Mouse (Mus musculus): ENCODE measurements around the gene Tmem170b.

Gene Tmem170b

GRCm38 (mm10) chr13:41605099-41606010, at the start of gene Tmem170b:
Gene Tmem170b (plus strand): TSS chr13:41605907.
- peak; percentile 99 for DNase-seq

- DNase-seq, result no peak
Measured at GRCm38 (mm10) chr13:41561024-41561423, 44.7 kb upstream of the Tmem170b start.

GRCm38 (mm10) chr13:41568421-41568820, 37.3 kb upstream of the Tmem170b start:
- DNase-seq, result no peak

GRCm38 (mm10) chr13:41568926-41569325, 36.8 kb upstream of the Tmem170b start:
- DNase-seq, result no peak

GRCm38 (mm10) chr13:41569776-41570175, 35.9 kb upstream of the Tmem170b start:
- DNase-seq, result no peak

GRCm38 (mm10) chr13:41571368-41572350, 34.0 kb upstream of the Tmem170b start:
- peak; percentile 85 for DNase-seq

- no peak for DNase-seq
Measured at GRCm38 (mm10) chr13:41572351-41572735, 33.4 kb upstream of the Tmem170b start.

GRCm38 (mm10) chr13:41573126-41573846, 32.4 kb upstream of the Tmem170b start:
- no peak for DNase-seq

GRCm38 (mm10) chr13:41581058-41581457, 24.6 kb upstream of the Tmem170b start:
- no peak for DNase-seq

- no peak for DNase-seq
Measured at GRCm38 (mm10) chr13:41583666-41584357, 21.9 kb upstream of the Tmem170b start.

GRCm38 (mm10) chr13:41584358-41584680, 21.4 kb upstream of the Tmem170b start:
- DNase-seq, result no peak

GRCm38 (mm10) chr13:41584896-41585295, 20.8 kb upstream of the Tmem170b start:
- no peak for DNase-seq

- DNase-seq, result no peak
Measured at GRCm38 (mm10) chr13:41596678-41597077, 9.0 kb upstream of the Tmem170b start.

GRCm38 (mm10) chr13:41599977-41600376, 5.7 kb upstream of the Tmem170b start:
- DNase-seq, result no peak

GRCm38 (mm10) chr13:41601056-41601455, 4.7 kb upstream of the Tmem170b start:
- DNase-seq, result no peak

- no peak for DNase-seq
Measured at GRCm38 (mm10) chr13:41603921-41604466, 1.7 kb upstream of the Tmem170b start.

- peak; percentile 58 for DNase-seq
Measured at GRCm38 (mm10) chr13:41606081-41607000, 634 bp downstream of the Tmem170b start.

GRCm38 (mm10) chr13:41607589-41607988, 1.9 kb downstream of the Tmem170b start:
- DNase-seq, result no peak

- DNase-seq, result no peak
Measured at GRCm38 (mm10) chr13:41608559-41608958, 2.9 kb downstream of the Tmem170b start.

GRCm38 (mm10) chr13:41611046-41611445, 5.3 kb downstream of the Tmem170b start:
- no peak for DNase-seq

GRCm38 (mm10) chr13:41614539-41614938, 8.8 kb downstream of the Tmem170b start:
- no peak for DNase-seq

All from right cerebral cortex, adult 18-20 months (tissue).